Mouse (Mus musculus): Measurements from ENCODE around the gene Osbp2. TPM values are rescaled to one million over a fixed set of nuclear protein-coding genes. Genes with fewer than 3 reads are reported as not detected.

Osbp2 gene
- total RNA-seq, 2 experiments from 2014 or later: 0.46 TPM

GRCm38 (mm10) chr11:3823378-3823777, 40.3 kb downstream of the Osbp2 start:
- DNase-seq: no peak

GRCm38 (mm10) chr11:3817986-3818758, 45.5 kb downstream of the Osbp2 start:
- no peak for DNase-seq

GRCm38 (mm10) chr11:3815951-3816350, 47.8 kb downstream of the Osbp2 start:
- DNase-seq: no peak

GRCm38 (mm10) chr11:3813340-3813739, 50.4 kb downstream of the Osbp2 start:
- DNase-seq: no peak

- DNase-seq: no peak
Measured at GRCm38 (mm10) chr11:3808162-3808561, 55.5 kb downstream of the Osbp2 start.

GRCm38 (mm10) chr11:3805362-3805761, 58.3 kb downstream of the Osbp2 start:
- DNase-seq: no peak

GRCm38 (mm10) chr11:3804639-3805038, 59.1 kb downstream of the Osbp2 start:
- DNase-seq: no peak

- DNase-seq: no peak
Measured at GRCm38 (mm10) chr11:3802057-3802456, 61.6 kb downstream of the Osbp2 start.

GRCm38 (mm10) chr11:3797631-3798215, 66.0 kb downstream of the Osbp2 start:
- DNase-seq: no peak

GRCm38 (mm10) chr11:3790736-3791135, 73.0 kb downstream of the Osbp2 start:
- DNase-seq: no peak

- DNase-seq: no peak
Measured at GRCm38 (mm10) chr11:3789919-3790318, 73.8 kb downstream of the Osbp2 start.

- DNase-seq: peak; percentile 51
Measured at GRCm38 (mm10) chr11:3786564-3786963, 77.1 kb downstream of the Osbp2 start.

GRCm38 (mm10) chr11:3775263-3775644, 88.4 kb downstream of the Osbp2 start:
- DNase-seq: no peak

- DNase-seq: no peak
Measured at GRCm38 (mm10) chr11:3774463-3775262, 89.0 kb downstream of the Osbp2 start.

GRCm38 (mm10) chr11:3773782-3774462, 89.8 kb downstream of the Osbp2 start:
- no peak for DNase-seq

GRCm38 (mm10) chr11:3773136-3773535, 90.6 kb downstream of the Osbp2 start:
- DNase-seq: no peak

- no peak for DNase-seq
Measured at GRCm38 (mm10) chr11:3771348-3771747, 92.4 kb downstream of the Osbp2 start.

GRCm38 (mm10) chr11:3767830-3768229, 95.9 kb downstream of the Osbp2 start:
- DNase-seq: no peak

GRCm38 (mm10) chr11:3766964-3767363, 96.7 kb downstream of the Osbp2 start:
- DNase-seq: no peak

GRCm38 (mm10) chr11:3764352-3764751, 99.4 kb downstream of the Osbp2 start:
- no peak for DNase-seq

GRCm38 (mm10) chr11:3761775-3762501, 101.8 kb downstream of the Osbp2 start:
- DNase-seq: no peak

- no peak for DNase-seq
Measured at GRCm38 (mm10) chr11:3761339-3761738, 102.4 kb downstream of the Osbp2 start.

Measured in gastrocnemius, postnatal 25 days (tissue).